Mouse (Mus musculus): ENCODE results near the gene Hoxb4.

The Hoxb4 gene

GRCm38 (mm10) chr11:96317608-96318367 is at the start of gene Hoxb4:
Gene Hoxb4 (plus strand): TSS chr11:96318267.
- no peak for DNase-seq (ENCODE audit: extremely low read depth, low read depth, low spot score)

GRCm38 (mm10) chr11:96269869-96270268 is 48.2 kb upstream of the Hoxb4 start:
- no peak for DNase-seq (ENCODE audit: extremely low read depth, low read depth, low spot score)

GRCm38 (mm10) chr11:96270996-96271540 is 47.0 kb upstream of the Hoxb4 start, which contains the start of gene Hoxb9:
Gene Hoxb9 (plus strand): TSS chr11:96271457.
- DNase-seq (ENCODE audit: extremely low read depth, low read depth, low spot score): no peak

- DNase-seq (ENCODE audit: extremely low read depth, low read depth, low spot score): no peak
Observed at GRCm38 (mm10) chr11:96271541-96272011, 46.5 kb upstream of the Hoxb4 start.

- no peak for DNase-seq (ENCODE audit: extremely low read depth, low read depth, low spot score)
Observed at GRCm38 (mm10) chr11:96272024-96272921, 45.8 kb upstream of the Hoxb4 start.

GRCm38 (mm10) chr11:96274428-96274827 is 43.6 kb upstream of the Hoxb4 start:
- DNase-seq (ENCODE audit: extremely low read depth, low read depth, low spot score): no peak

GRCm38 (mm10) chr11:96275896-96276295 is 42.2 kb upstream of the Hoxb4 start:
- no peak for DNase-seq (ENCODE audit: extremely low read depth, low read depth, low spot score)

GRCm38 (mm10) chr11:96277151-96278044 is 40.7 kb upstream of the Hoxb4 start:
- no peak for DNase-seq (ENCODE audit: extremely low read depth, low read depth, low spot score)

GRCm38 (mm10) chr11:96278324-96278723 is 39.7 kb upstream of the Hoxb4 start:
- DNase-seq (ENCODE audit: extremely low read depth, low read depth, low spot score): no peak

GRCm38 (mm10) chr11:96278773-96279172 is 39.3 kb upstream of the Hoxb4 start:
- DNase-seq (ENCODE audit: extremely low read depth, low read depth, low spot score): peak; percentile 1

- DNase-seq (ENCODE audit: extremely low read depth, low read depth, low spot score): no peak
Observed at GRCm38 (mm10) chr11:96279421-96280233, 38.4 kb upstream of the Hoxb4 start.

- DNase-seq (ENCODE audit: extremely low read depth, low read depth, low spot score): no peak
Observed at GRCm38 (mm10) chr11:96280399-96281378, 37.4 kb upstream of the Hoxb4 start.

GRCm38 (mm10) chr11:96281396-96281795 is 36.7 kb upstream of the Hoxb4 start:
- no peak for DNase-seq (ENCODE audit: extremely low read depth, low read depth, low spot score)

GRCm38 (mm10) chr11:96281855-96282570 is 36.1 kb upstream of the Hoxb4 start, which contains the start of gene Hoxb8:
Gene Hoxb8 (plus strand): TSS chr11:96281905.
- no peak for DNase-seq (ENCODE audit: extremely low read depth, low read depth, low spot score)

- DNase-seq (ENCODE audit: extremely low read depth, low read depth, low spot score): no peak
Observed at GRCm38 (mm10) chr11:96282795-96283430, 35.2 kb upstream of the Hoxb4 start.

GRCm38 (mm10) chr11:96284041-96284749 is 33.9 kb upstream of the Hoxb4 start:
- DNase-seq (ENCODE audit: extremely low read depth, low read depth, low spot score): no peak
